Mouse (Mus musculus): Measurements from ENCODE around the gene Sympk.

Sympk gene

DNA sequence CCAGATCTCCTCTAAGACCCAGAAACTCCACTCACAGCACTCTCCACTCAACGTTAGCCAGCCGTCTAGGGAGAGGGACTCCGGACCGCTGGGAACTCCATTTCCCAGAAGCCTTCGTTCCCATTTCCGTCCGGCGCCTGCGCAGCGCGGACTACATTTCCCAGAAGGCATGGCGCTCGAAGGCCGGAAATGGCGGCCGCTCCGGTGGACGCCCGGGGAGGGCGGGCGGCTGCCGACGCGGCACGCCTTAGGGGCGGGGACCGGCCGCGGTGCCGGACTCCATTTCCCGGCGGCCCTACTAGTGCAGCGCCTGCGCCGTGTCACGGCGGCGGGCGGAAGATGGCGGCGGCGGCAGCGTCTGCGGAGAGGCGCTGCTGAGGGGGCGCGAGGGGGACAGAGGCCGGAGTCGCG lies at the start of gene Sympk:
Sympk (plus strand) TSS at position 282 of the 411 bp plus-strand sequence.
- in situ Hi-C loops (cut with MboI) = no loop called here

- in situ Hi-C loops (cut with MboI) = no loop called here
Measured at GRCm38 (mm10) chr7:18978381-18978780, 45.8 kb upstream of the Sympk start.

GRCm38 (mm10) chr7:18986503-18986902 lies 37.7 kb upstream of the Sympk start:
- in situ Hi-C loops (cut with MboI) = no loop called here

DNA sequence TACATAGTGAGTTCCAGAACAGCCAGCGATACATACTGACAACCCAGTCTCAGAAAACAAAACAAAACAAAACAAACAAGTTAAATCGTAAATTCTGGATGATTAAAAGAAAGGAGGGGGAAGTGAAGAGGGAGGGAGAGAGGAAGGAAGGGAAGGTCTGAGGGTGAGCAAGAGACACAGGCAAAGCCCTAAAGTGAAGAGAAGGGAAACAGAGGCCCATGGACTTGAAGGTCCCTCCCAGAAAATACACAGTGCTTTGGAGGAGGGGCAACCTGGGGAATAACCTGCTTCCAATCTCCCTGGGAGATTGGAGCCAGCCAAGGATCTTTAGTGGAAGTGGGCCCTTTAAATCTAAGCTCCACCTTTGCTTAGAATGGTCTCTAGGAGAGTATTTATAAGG lies 37.1 kb upstream of the Sympk start, which contains the start of gene Nanos2:
Nanos2 (plus strand) TSS at position 301 of the 400 bp plus-strand sequence.
- in situ Hi-C loops (cut with MboI) = no loop called here

DNA sequence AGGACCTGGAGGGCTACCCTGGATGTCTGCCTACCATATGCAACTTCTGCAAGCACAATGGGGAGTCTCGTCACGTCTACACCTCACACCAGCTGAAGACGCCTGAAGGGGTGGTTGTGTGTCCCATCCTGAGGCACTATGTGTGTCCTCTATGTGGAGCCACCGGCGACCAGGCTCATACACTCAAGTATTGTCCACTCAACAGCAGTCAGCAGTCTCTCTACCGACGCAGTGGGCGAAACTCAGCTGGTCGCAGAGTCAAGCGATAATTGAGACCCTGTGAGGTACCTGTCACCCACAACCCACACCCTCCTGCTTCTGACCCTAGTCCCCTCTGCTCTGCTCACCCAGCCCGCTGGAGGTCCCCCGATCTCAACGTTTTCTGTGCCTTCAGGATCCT lies 36.4 kb upstream of the Sympk start:
- in situ Hi-C loops (cut with MboI) = no loop called here

- in situ Hi-C loops (cut with MboI) = no loop called here
Measured at GRCm38 (mm10) chr7:18988780-18989179, 35.4 kb upstream of the Sympk start.

DNA sequence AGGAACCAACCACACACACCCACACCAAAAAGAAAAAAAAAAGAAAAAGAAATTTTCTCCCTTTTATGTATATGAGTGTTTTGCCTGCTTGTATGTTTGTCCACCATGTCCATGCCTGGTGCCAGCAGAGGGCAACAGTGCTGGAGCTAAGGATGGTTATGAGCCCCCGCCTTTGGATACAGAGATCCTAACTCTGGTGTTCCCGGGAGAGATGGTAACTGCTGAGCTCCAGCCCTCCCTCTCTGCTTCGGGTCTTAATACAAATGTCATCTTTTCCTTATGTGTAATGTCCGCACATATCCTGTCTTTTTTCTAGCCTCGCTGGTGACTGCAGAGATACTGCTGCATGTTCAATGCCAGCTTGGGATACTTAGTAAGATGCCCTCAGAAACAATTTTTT lies 34.2 kb upstream of the Sympk start:
- in situ Hi-C loops (cut with MboI) = no loop called here

GRCm38 (mm10) chr7:18990601-18991295 lies 33.4 kb upstream of the Sympk start, which contains the start of gene Mypop:
Gene Mypop, plus strand, starts transcription at chr7:18991245.
- in situ Hi-C loops (cut with MboI) = no loop called here

DNA sequence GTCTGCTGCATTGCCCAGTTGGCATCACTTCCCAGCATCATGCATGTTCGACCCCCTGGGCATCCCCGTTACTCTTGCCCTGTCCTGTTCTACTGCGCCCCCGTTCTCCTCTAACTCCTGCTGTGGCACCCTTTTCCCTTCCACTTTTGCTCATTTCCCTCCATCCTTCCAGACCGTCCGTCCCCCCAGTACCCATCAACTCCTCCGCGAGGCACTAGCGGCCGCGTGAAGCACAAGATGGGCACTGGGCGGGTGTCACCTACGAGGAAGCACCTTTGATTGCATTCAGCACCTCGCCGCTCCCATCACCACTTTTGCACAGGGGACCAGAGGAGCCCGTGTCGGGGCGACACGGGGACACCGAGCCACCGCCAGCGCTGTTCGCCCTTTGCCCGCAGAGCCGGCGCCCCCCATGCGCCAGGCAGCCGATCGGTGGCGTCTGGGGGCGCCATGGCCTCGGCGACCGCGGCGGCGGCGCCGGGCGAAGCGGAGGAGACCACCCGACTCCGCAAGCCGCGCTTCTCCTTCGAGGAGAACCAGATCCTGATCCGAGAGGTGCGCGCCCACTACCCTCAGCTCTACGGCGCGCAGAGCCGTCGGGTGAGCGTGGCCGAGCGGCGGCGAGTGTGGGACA lies 32.4 kb upstream of the Sympk start:
- in situ Hi-C loops (cut with MboI) = no loop called here

- in situ Hi-C loops (cut with MboI) = no loop called here
Measured at GRCm38 (mm10) chr7:18992294-18992675, 31.9 kb upstream of the Sympk start.

DNA sequence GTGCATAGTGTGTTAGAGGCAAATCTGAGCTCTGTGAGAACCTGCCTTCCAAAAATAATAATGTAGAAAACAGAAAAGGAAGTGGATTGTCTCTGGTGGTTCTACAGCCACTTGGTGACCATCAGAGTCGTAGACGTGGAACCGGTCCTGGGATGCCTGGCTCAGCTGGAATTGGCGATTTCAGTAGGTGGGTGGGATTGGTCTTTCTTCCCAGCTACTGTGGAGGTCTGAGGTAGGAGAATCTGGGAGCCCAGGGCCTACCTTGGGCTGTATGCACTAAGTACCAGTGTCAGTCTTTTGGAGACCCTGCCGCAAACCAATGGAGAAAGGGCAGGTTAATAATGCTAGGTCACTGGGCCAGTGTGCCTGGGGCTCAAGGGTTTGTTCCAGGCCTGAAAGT lies 31.1 kb upstream of the Sympk start:
- in situ Hi-C loops (cut with MboI) = no loop called here

DNA sequence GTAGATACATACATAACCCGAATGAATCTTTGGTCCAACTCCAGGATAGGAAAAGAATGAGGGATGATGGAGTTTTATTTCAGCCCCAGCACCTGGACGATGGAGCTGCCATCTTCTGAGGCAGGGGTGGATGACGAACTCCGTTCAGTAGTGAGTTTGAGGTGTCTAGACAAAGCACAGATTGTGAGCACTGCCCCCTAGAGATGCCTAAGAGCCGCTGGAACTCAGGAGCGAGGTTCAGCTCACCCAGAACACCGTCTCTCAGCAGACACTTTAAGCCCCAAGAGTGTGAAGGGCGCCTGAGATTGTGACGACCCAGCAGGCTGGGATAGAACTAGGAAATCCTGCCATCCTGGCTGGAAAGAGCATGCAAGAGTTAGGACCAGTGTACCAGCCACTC lies 25.3 kb upstream of the Sympk start:
- in situ Hi-C loops (cut with MboI) = no loop called here

DNA sequence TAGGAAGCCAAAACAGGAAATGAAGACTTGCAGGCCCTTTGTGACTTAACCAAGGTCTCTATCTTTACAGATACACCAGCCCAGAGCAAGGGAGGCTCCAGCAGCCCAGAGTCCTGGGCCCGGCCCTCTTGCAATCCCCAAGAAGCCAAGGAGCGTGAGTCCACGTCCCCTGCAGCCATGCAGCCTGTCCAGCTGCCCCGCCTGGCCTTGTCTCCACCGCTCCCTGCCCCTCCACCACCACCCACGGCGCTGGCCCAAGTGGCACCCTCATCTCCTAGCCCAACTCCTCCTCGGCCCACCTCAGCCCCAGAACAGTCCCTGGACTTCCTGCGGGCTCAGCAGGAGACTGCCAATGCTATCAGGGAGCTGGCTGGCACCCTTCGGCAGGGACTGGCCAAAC lies 23.8 kb upstream of the Sympk start:
- in situ Hi-C loops (cut with MboI) = no loop called here

GRCm38 (mm10) chr7:19001066-19001806 lies 22.9 kb upstream of the Sympk start:
- in situ Hi-C loops (cut with MboI) = no loop called here

DNA sequence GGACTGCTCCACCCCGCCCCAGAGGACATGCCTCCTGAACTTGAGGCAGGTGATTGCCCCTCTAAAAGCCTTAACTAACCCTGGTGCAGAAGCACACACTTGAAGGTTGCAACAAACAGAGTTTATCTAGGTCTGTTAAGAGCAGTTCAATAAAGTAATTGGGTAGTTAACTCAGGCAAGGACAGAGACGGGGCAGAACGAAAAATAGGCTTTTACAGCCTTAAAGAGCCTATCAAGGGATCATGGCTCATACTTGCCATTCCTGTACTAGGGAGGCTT lies 22.4 kb upstream of the Sympk start:
- in situ Hi-C loops (cut with MboI) = no loop called here

DNA sequence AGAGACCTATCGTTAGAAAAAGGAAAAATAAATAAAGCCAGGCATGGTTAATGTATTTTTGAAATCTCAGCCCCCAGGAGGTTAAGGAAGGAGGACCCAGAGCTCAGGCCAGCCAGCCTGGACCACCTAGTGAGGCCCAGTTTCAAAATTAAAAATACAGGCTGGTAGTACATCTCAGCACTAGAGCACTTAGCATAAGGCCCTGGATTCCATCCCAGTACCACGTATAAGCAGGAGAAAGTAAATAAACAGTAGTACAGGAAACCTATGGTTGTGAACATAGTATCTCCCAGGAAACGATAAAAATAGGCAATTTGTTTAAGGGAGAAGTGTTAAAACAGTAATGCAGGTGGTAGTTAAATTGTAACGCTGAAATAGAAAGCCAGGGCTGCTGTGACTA lies 22.1 kb upstream of the Sympk start:
- in situ Hi-C loops (cut with MboI) = no loop called here

- in situ Hi-C loops (cut with MboI) = no loop called here
Measured at GRCm38 (mm10) chr7:19002848-19003498, 21.2 kb upstream of the Sympk start.

DNA sequence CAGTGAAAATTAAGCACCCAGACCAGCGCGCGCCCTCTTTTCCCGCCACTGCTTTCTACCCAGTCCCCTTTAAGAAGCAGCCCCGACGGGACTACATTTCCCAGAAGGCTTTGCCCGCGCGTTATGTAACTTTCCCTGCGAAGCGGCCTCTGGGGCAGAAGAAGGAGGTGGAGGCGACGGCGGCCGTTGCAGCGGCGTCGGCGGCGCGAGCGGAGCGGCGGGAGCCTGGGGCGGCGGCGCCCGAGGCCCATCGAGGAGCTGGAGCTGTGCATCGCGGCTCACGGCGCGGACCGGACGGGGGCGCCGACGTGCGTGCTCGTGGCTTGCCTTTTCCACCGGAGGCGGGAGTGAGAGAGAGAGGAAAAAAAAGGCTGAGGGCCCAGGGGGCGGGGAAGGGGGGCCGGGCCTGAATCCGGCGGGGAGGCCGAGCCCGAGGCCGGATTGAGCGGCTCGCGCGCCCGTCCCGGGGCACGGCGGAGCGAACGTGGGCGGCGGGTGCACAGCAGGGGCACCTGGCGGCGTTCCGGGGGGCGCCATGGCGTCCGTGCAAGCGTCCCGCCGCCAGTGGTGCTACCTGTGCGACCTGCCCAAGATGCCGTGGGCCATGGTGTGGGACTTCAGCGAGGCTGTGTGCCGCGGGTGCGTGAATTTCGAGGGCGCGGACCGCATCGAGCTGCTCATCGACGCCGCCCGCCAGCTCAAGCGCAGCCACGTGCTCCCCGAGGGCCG lies 20.1 kb upstream of the Sympk start, which contains the start of gene Irf2bp1:
Irf2bp1 (plus strand) TSS at position 143 of the 729 bp plus-strand sequence.
- in situ Hi-C loops (cut with MboI) = no loop called here

DNA sequence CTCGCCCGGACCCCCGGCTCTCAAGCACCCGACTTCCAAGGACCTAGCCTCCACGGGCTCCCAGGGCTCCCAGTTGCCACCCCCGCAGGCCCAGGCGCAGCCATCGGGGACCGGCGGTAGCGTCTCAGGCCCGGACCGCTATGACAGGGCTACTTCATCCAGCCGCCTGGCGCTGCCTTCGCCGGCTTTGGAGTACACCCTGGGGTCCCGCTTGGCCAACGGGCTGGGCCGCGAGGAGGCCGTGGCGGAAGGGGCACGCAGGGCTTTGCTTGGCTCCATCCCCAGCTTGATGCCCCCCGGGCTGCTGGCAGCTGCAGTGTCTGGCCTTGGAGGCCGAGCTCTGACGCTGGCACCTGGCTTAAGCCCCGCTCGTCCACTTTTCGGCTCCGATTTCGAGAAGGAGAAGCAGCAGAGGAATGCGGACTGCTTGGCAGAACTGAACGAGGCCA lies 19.5 kb upstream of the Sympk start:
- in situ Hi-C loops (cut with MboI) = no loop called here

DNA sequence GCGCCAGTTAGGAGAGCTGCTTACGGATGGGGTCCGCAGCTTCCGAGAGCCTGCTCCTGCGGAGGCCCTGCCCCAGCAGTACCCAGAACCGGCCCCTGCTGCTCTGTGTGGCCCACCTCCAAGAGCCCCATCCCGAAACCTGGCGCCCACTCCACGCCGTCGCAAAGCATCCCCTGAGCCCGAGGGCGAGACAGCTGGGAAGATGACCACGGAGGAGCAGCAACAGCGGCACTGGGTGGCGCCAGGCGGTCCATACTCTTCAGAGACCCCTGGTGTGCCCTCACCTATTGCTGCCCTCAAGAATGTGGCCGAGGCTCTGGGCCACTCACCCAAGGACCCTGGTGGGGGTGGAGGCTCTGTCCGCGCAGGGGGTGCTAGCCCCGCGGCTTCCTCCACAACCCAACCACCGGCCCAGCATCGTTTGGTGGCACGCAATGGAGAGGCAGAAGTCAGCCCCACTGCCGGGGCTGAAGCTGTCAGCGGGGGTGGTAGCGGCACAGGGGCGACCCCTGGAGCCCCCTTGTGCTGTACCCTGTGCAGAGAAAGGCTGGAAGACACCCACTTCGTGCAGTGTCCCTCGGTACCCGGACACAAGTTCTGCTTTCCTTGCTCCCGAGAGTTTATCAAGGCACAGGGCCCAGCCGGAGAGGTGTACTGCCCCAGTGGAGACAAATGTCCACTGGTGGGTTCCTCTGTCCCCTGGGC lies 18.6 kb upstream of the Sympk start:
- in situ Hi-C loops (cut with MboI) = no loop called here

GRCm38 (mm10) chr7:19006476-19006875 lies 17.7 kb upstream of the Sympk start:
- in situ Hi-C loops (cut with MboI) = no loop called here
